Mouse (Mus musculus): Measurements from ENCODE around the gene Nrxn3. TPM values are rescaled to one million over a fixed set of nuclear protein-coding genes. Genes with fewer than 3 reads are reported as not detected.

Gene Nrxn3
- polyA plus RNA-seq, 1 experiment from 2014 or later = 2.7 TPM

GRCm38 (mm10) chr12:89808217-89808616, 1085.5 kb downstream of the Nrxn3 start:
- H3K9me3 ChIP-seq = no peaks in the 10 kb centered on the region
- ATAC-seq (ENCODE audit: borderline replicate concordance, extremely low read depth, low FRiP score, low TSS enrichment) = no peak
- 59% methylated on average over 3 of the region's 3 CpGs for WGBS

GRCm38 (mm10) chr12:89810146-89810545, 1087.5 kb downstream of the Nrxn3 start:
- Histone ChIP-seq H3K4me3 (no peak overlapping the region), H3K4me2 (no peak overlapping the region), H3K36me3 (no peaks in the 10 kb centered on the region), H3K4me1 (peaks cover 16% of the 10 kb centered on the region), H3K27ac (no peak overlapping the region), H3K9me3 (no peaks in the 10 kb centered on the region), H3K9ac (no peak overlapping the region), H3K27me3 (peaks cover 6% of the 10 kb centered on the region)
- 65% methylated on average over 5 of the region's 5 CpGs for WGBS
- ATAC-seq (ENCODE audit: borderline replicate concordance, extremely low read depth, low FRiP score, low TSS enrichment) = no peak

More at GRCm38 (mm10) chr12:89808217-89808616, 1085.5 kb downstream of the Nrxn3 start:
- H3K36me3 ChIP-seq = no peaks in the 10 kb centered on the region
- H3K9ac ChIP-seq = no peak overlapping the region
- no peak overlapping the region for H3K4me3 ChIP-seq
- H3K4me2 ChIP-seq = no peak overlapping the region
- no peak overlapping the region for H3K27ac ChIP-seq
- H3K4me1 ChIP-seq = peaks cover 14% of the 10 kb centered on the region
- no peaks in the 10 kb centered on the region; the same call in 1 of the 2 replicates for H3K27me3 ChIP-seq

GRCm38 (mm10) chr12:89811815-89812549, 1089.3 kb downstream of the Nrxn3 start:
- WGBS = under 1% methylated on average over 36 of the region's 36 CpGs
- no peaks in the 10 kb centered on the region for H3K36me3 ChIP-seq
- H3K27ac ChIP-seq = no peak overlapping the region
- H3K9ac ChIP-seq = peak overlapping the region; percentile 35
- H3K4me2 ChIP-seq = peak overlapping the region; percentile 84
- peaks cover 16% of the 10 kb centered on the region for H3K4me1 ChIP-seq
- peaks cover 6% of the 10 kb centered on the region for H3K27me3 ChIP-seq
- no peaks in the 10 kb centered on the region for H3K9me3 ChIP-seq
- peak; percentile 99 for ATAC-seq (ENCODE audit: borderline replicate concordance, extremely low read depth, low FRiP score, low TSS enrichment)
- H3K4me3 ChIP-seq = peak overlapping the region; percentile 49

- 2% methylated on average over 17 of the region's 17 CpGs for WGBS
- H3K9ac ChIP-seq = 0 out of 2 replicates have a peak overlapping the region, but pooled peaks have one; percentile 12
Measured at GRCm38 (mm10) chr12:89812550-89813207, 1090.0 kb downstream of the Nrxn3 start.

GRCm38 (mm10) chr12:89813294-89813693, 1090.6 kb downstream of the Nrxn3 start:
- Histone ChIP-seq H3K9me3 (no peaks in the 10 kb centered on the region), H3K27me3 (peaks cover 6% of the 10 kb centered on the region), H3K36me3 (no peaks in the 10 kb centered on the region), H3K4me2 (peak overlapping the region; percentile 84), H3K4me1 (peaks cover 16% of the 10 kb centered on the region), H3K4me3 (peak overlapping the region; percentile 49), H3K9ac (no peak overlapping the region), H3K27ac (no peak overlapping the region)
- no peak for ATAC-seq (ENCODE audit: borderline replicate concordance, extremely low read depth, low FRiP score, low TSS enrichment)
- 19% methylated on average over 13 of the region's 13 CpGs for WGBS

More at GRCm38 (mm10) chr12:89812550-89813207, 1090.0 kb downstream of the Nrxn3 start:
- Histone ChIP-seq H3K4me2 (peak overlapping the region; percentile 84), H3K36me3 (no peaks in the 10 kb centered on the region), H3K9me3 (no peaks in the 10 kb centered on the region), H3K27ac (no peak overlapping the region), H3K4me3 (peak overlapping the region; percentile 49), H3K27me3 (peaks cover 6% of the 10 kb centered on the region), H3K4me1 (peaks cover 16% of the 10 kb centered on the region)
- ATAC-seq (ENCODE audit: borderline replicate concordance, extremely low read depth, low FRiP score, low TSS enrichment) = no peak; the same call in none of the 2 replicates

GRCm38 (mm10) chr12:89813718-89814117, 1091.0 kb downstream of the Nrxn3 start:
- 76% methylated on average over 5 of the region's 5 CpGs for WGBS
- H3K36me3 ChIP-seq = no peaks in the 10 kb centered on the region
- 0 out of 2 replicates have a peak overlapping the region, but pooled peaks have one; percentile 84 for H3K4me2 ChIP-seq
- H3K4me3 ChIP-seq = no peak overlapping the region
- no peak overlapping the region for H3K27ac ChIP-seq
- no peak overlapping the region for H3K9ac ChIP-seq
- H3K4me1 ChIP-seq = peaks cover 16% of the 10 kb centered on the region
- ATAC-seq (ENCODE audit: borderline replicate concordance, extremely low read depth, low FRiP score, low TSS enrichment) = no peak
- peaks cover 6% of the 10 kb centered on the region for H3K27me3 ChIP-seq
- no peaks in the 10 kb centered on the region for H3K9me3 ChIP-seq

GRCm38 (mm10) chr12:89814536-89814935, 1091.9 kb downstream of the Nrxn3 start:
- H3K4me1 ChIP-seq = peaks cover 16% of the 10 kb centered on the region
- 46% methylated on average over 4 of the region's 4 CpGs for WGBS
- ATAC-seq (ENCODE audit: borderline replicate concordance, extremely low read depth, low FRiP score, low TSS enrichment) = no peak
- no peak overlapping the region for H3K4me3 ChIP-seq
- no peak overlapping the region for H3K4me2 ChIP-seq
- no peaks in the 10 kb centered on the region for H3K36me3 ChIP-seq
- H3K27ac ChIP-seq = no peak overlapping the region
- no peaks in the 10 kb centered on the region for H3K9me3 ChIP-seq
- no peak overlapping the region for H3K9ac ChIP-seq
- peaks cover 6% of the 10 kb centered on the region for H3K27me3 ChIP-seq

GRCm38 (mm10) chr12:89817072-89817773, 1094.5 kb downstream of the Nrxn3 start:
- WGBS = 61% methylated on average over 9 of the region's 9 CpGs
- ATAC-seq (ENCODE audit: borderline replicate concordance, extremely low read depth, low FRiP score, low TSS enrichment) = no peak
- Histone ChIP-seq H3K27me3 (peaks cover 6% of the 10 kb centered on the region), H3K4me3 (no peak overlapping the region), H3K9me3 (no peaks in the 10 kb centered on the region), H3K27ac (no peak overlapping the region), H3K36me3 (no peaks in the 10 kb centered on the region), H3K4me2 (no peak overlapping the region), H3K9ac (no peak overlapping the region), H3K4me1 (peaks cover 9% of the 10 kb centered on the region)

GRCm38 (mm10) chr12:89818200-89818599, 1095.5 kb downstream of the Nrxn3 start:
- ATAC-seq (ENCODE audit: borderline replicate concordance, extremely low read depth, low FRiP score, low TSS enrichment) = no peak

GRCm38 (mm10) chr12:89822141-89822540, 1099.5 kb downstream of the Nrxn3 start:
- H3K27me3 ChIP-seq = no peaks in the 10 kb centered on the region
- H3K27ac ChIP-seq = no peak overlapping the region
- ATAC-seq (ENCODE audit: borderline replicate concordance, extremely low read depth, low FRiP score, low TSS enrichment) = no peak
- H3K36me3 ChIP-seq = no peaks in the 10 kb centered on the region
- no peak overlapping the region for H3K4me3 ChIP-seq
- 40% methylated on average over 4 of the region's 4 CpGs for WGBS
- no peaks in the 10 kb centered on the region for H3K9me3 ChIP-seq
- no peak overlapping the region for H3K4me2 ChIP-seq
- no peak overlapping the region for H3K9ac ChIP-seq
- H3K4me1 ChIP-seq = no peaks in the 10 kb centered on the region

More at GRCm38 (mm10) chr12:89818200-89818599, 1095.5 kb downstream of the Nrxn3 start:
- Histone ChIP-seq H3K36me3 (no peaks in the 10 kb centered on the region), H3K4me3 (no peak overlapping the region), H3K27me3 (peaks cover 6% of the 10 kb centered on the region), H3K9me3 (no peaks in the 10 kb centered on the region), H3K4me2 (no peak overlapping the region), H3K9ac (no peak overlapping the region), H3K27ac (no peak overlapping the region), H3K4me1 (peaks cover 2% of the 10 kb centered on the region; the same call in 1 of the 2 replicates)
- WGBS = 56% methylated on average over 2 of the region's 2 CpGs

GRCm38 (mm10) chr12:89829927-89830326, 1107.3 kb downstream of the Nrxn3 start:
- 27% methylated on average over 2 of the region's 2 CpGs for WGBS
- ATAC-seq (ENCODE audit: borderline replicate concordance, extremely low read depth, low FRiP score, low TSS enrichment) = no peak

More at GRCm38 (mm10) chr12:89829927-89830326, 1107.3 kb downstream of the Nrxn3 start:
- Histone ChIP-seq H3K9me3 (no peaks in the 10 kb centered on the region), H3K4me1 (no peaks in the 10 kb centered on the region), H3K36me3 (no peaks in the 10 kb centered on the region), H3K9ac (no peak overlapping the region), H3K27me3 (no peaks in the 10 kb centered on the region), H3K27ac (no peak overlapping the region), H3K4me2 (no peak overlapping the region), H3K4me3 (no peak overlapping the region)

Measured in lung, embryonic 15.5 days (tissue).